Mouse (Mus musculus) myocyte (in vitro differentiated cells): ENCODE results near the gene Traf5.

Source experiments
- MAX ChIP-seq: IDR thresholded peaks from one replicate; pipeline ENCODE4 v1.6.1; 2011; ENCODE audit warnings: low read depth, mild to moderate bottlenecking, control low read depth
- MYOG ChIP-seq, 3 experiments: IDR thresholded peaks; one replicate each; pipeline ENCODE4 v1.6.1; 2011; ENCODE audit warnings: control low read depth in 2 of 3, low read depth in 2 of 3, mild to moderate bottlenecking in 2 of 3; ENCODE audit not compliant: insufficient read length in 2 of 3, control insufficient read depth in 1 of 3, insufficient read depth in 1 of 3
- POLR2A ChIP-seq: IDR thresholded peaks from one replicate; pipeline ENCODE4 v1.6.1; 2011; ENCODE audit warnings: low read depth, mild to moderate bottlenecking, control low read depth, moderate library complexity; ENCODE audit not compliant: insufficient read length
- POLR2AphosphoS2 ChIP-seq: IDR thresholded peaks from one replicate; pipeline ENCODE4 v1.6.1; 2011; ENCODE audit warnings: low read depth, control low read depth; ENCODE audit not compliant: insufficient read length
- TCF3 ChIP-seq: IDR thresholded peaks from one replicate; pipeline ENCODE4 v1.6.1; 2011; ENCODE audit warnings: low read depth, control low read depth; ENCODE audit not compliant: insufficient read length

GRCm38 (mm10) chr1:191969939-191970338 is 122.4 kb downstream of the Traf5 start:
- TF ChIP-seq POLR2A (no peak), MYOG (IDR thresholded peaks at IDR 0.05; ENCODE audit: control insufficient read depth in 1 of 3, insufficient read depth in 1 of 3, insufficient read length in 2 of 3, low read depth in 2 of 3) (no peak), MAX (no peak), POLR2AphosphoS2 (no peak), TCF3 (no peak)
